Mouse (Mus musculus) adrenal gland, postnatal 14 days (tissue): ENCODE measurements around the gene Ltb. TPM values are rescaled to one million over a fixed set of nuclear protein-coding genes. Genes with fewer than 3 reads are reported as not detected.

ENCODE experiments used
- microRNA-seq, 2 experiments: library from miRNA; unstranded; fragments of <30 nt; microRNA quantifications; one replicate each; pipeline ENCODE4 v1.2.0; 2021
- total RNA-seq: library from RNA; stranded (reverse); gene quantifications from 2 replicates; pipeline ENCODE4 v1.2.3, GENCODE M21; 2021

Gene Ltb
- total RNA-seq, 1 experiment from 2014 or later: 4.3 TPM

Small RNA genes lying within 50 kb of the gene (microRNA-seq; reads per million reads assigned to microRNA genes)
- gene Mir6973a (0 reads per million in 2 experiments), gene Mir6974 (0 to 0.43 reads per million in 2 experiments), gene Mir6975 (0.43 to 1.1 reads per million in 2 experiments)

Other genes with a start within 250 kb of the Ltb start
- 29.6 and 90.6 TPM in 2 replicates for gene Hspa1b, start 235.2 kb upstream of the Ltb start, total RNA-seq
- not detected in 2 replicates for gene Gm20481, start 224.5 kb upstream of the Ltb start, total RNA-seq
- 12.7 and 38.7 TPM in 2 replicates for gene Hspa1a, start 222.3 kb upstream of the Ltb start, total RNA-seq
- 0.34 and 0.37 TPM in 2 replicates for gene Hspa1l, start 221.7 kb upstream of the Ltb start, total RNA-seq
- 39.4 and 44.2 TPM in 2 replicates for gene Lsm2, start 212.6 kb upstream of the Ltb start, total RNA-seq
- 55.3 and 71.7 TPM in 2 replicates for gene Vars, start 193.5 kb upstream of the Ltb start, total RNA-seq
- 0.85 and 1.2 TPM in 2 replicates for gene Vwa7, start 177.9 kb upstream of the Ltb start, total RNA-seq
- gene Sapcd1, start 166.4 kb upstream of the Ltb start, total RNA-seq: 1.3 and 1.7 TPM in 2 replicates
- 1.8 and 3.6 TPM in 2 replicates for gene Msh5, start 147.7 kb upstream of the Ltb start, total RNA-seq
- 83.0 and 109 TPM in 2 replicates for gene Clic1, start 144.5 kb upstream of the Ltb start, total RNA-seq
- gene Ddah2, start 135.4 kb upstream of the Ltb start, total RNA-seq: 24.2 and 30.6 TPM in 2 replicates
- not detected in 2 replicates for gene Ly6g6c, start 129.1 kb upstream of the Ltb start, total RNA-seq
- 0.26 and 0.71 TPM in 2 replicates for gene Mpig6b, start 128.3 kb upstream of the Ltb start, total RNA-seq
- not detected in 2 replicates for gene Ly6g6e, start 117.5 kb upstream of the Ltb start, total RNA-seq
- 1.1 and 1.7 TPM in 2 replicates for gene Ly6g6d, start 116.4 kb upstream of the Ltb start, total RNA-seq
- not detected in 2 replicates for gene Ly6g6f, start 108.8 kb upstream of the Ltb start, total RNA-seq
- 69.7 and 76.3 TPM in 2 replicates for gene Abhd16a, start 105.2 kb upstream of the Ltb start, total RNA-seq
- gene Ly6g5c, start 86.2 kb upstream of the Ltb start, total RNA-seq: not detected in 2 replicates
- 0.33 and 1.1 TPM in 2 replicates for gene Ly6g5b, start 79.0 kb upstream of the Ltb start, total RNA-seq
- 11.3 and 12.3 TPM in 2 replicates for gene Gpank1, start 73.0 kb upstream of the Ltb start, total RNA-seq
- gene Csnk2b, start 72.4 kb upstream of the Ltb start, total RNA-seq: 210 and 214 TPM in 2 replicates
- 23.6 and 24.8 TPM in 2 replicates for gene D17H6S53E, start 68.1 kb upstream of the Ltb start, total RNA-seq
- gene Apom, start 62.4 kb upstream of the Ltb start, total RNA-seq: 3.3 and 35.6 TPM in 2 replicates
- 357 and 375 TPM in 2 replicates for gene Bag6, start 59.3 kb upstream of the Ltb start, total RNA-seq
- 246 and 247 TPM in 2 replicates for gene Prrc2a, start 29.5 kb upstream of the Ltb start, total RNA-seq
- 3.3 and 5.6 TPM in 2 replicates for gene Aif1, start 18.4 kb upstream of the Ltb start, total RNA-seq
- 5.6 and 11.9 TPM in 2 replicates for gene Lst1, start 6.0 kb upstream of the Ltb start, total RNA-seq
- gene Tnf, start 7.6 kb downstream of the Ltb start, total RNA-seq: 0.33 and 1.4 TPM in 2 replicates
- gene Lta, start 10.9 kb downstream of the Ltb start, total RNA-seq: 0.33 and 2.7 TPM in 2 replicates
- gene Gm16181, start 26.4 kb downstream of the Ltb start, total RNA-seq: 0.67 TPM in 1 of 2 replicates, not detected in the other
- gene Atp6v1g2, start 39.2 kb downstream of the Ltb start, total RNA-seq: 7.0 and 8.2 TPM in 2 replicates
- 15.3 and 17.7 TPM in 2 replicates for gene Nfkbil1, start 41.4 kb downstream of the Ltb start, total RNA-seq
- 200 and 232 TPM in 2 replicates for gene Ddx39b, start 47.3 kb downstream of the Ltb start, total RNA-seq
- 93.3 and 154 TPM in 2 replicates for gene H2-D1, start 68.3 kb downstream of the Ltb start, total RNA-seq
- gene H2-Q1, start 126.0 kb downstream of the Ltb start, total RNA-seq: 1.7 and 2.7 TPM in 2 replicates
- gene H2-Q2, start 147.8 kb downstream of the Ltb start, total RNA-seq: 0.49 and 1.3 TPM in 2 replicates
- 16.3 and 26.4 TPM in 2 replicates for gene H2-Q4, start 185.2 kb downstream of the Ltb start, total RNA-seq
- 0.74 and 7.4 TPM in 2 replicates for gene H2-Q6, start 230.4 kb downstream of the Ltb start, total RNA-seq
- 2.7 and 11.1 TPM in 2 replicates for gene H2-Q7, start 244.7 kb downstream of the Ltb start, total RNA-seq